20 mouse cellular contexts compared by ENCODE assay signal in the genomic region with DNA sequence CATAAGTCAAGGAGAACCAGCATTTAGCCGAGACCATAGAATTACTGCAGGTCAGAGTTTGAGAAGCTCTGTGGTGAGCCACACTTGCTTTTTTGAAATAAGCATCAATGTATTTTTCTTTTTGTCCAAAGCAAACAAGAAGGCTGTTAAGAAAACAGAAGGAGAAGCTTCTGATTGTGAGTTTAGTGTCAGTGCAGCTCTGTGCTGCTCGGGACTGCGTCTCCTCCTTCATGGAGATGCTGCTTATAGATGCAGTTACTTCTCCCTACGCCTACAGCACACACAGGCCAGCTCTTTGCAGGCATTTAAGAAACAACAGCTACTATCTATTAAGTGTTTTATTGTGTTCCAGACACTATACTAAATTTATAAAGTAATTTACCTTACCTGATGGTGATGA.
DNase-seq lines count a peak whose midpoint lies in the region; ATAC-seq and TF ChIP-seq lines count a peak whose summit lies in the region.
"Had no signal": no experiment of that assay in that cellular context is flagged by ENCODE, and none has a peak within 500 bp of the region (broad histone marks: within the 10 kb centered on the region; RNA-seq: fewer than 3 reads in every experiment).

No protein-coding gene starts in this region.

- H3K4me2 ChIP-seq in neural tube, embryonic 13.5 days = no peak overlapping the region
- H3K4me2 ChIP-seq in neural tube, embryonic 15.5 days = no peak overlapping the region
- H3K4me2 ChIP-seq: embryonic facial prominence, embryonic 12.5 days; forebrain, embryonic 13.5 days; forebrain, embryonic 15.5 days had no signal

- no peak overlapping the region for H3K9ac ChIP-seq in neural tube, embryonic 13.5 days
- no peak overlapping the region for H3K9ac ChIP-seq in neural tube, embryonic 15.5 days (replicated peaks)
- H3K9ac ChIP-seq: embryonic facial prominence, embryonic 12.5 days; forebrain, embryonic 13.5 days; forebrain, embryonic 15.5 days had no signal

- DNase-seq in frontal cortex, postnatal 25 days (ENCODE audit: low spot score in 2 of 2) = no peak
- DNase-seq in layer of hippocampus, adult 2 months (ENCODE audit: low spot score in 2 of 2) = no peak
- no peak for DNase-seq in layer of hippocampus, adult 9-10 months (ENCODE audit: low spot score)
- DNase-seq: adrenal gland, adult 8-10 months; adrenal gland, postnatal 14 days; adrenal gland, postnatal 36 days; B cell, adult 2 months; cerebellum, postnatal 10 days had no signal

- ATAC-seq in frontal cortex, adult (ENCODE audit: low TSS enrichment) = 0 out of 2 replicates have a peak, but pooled peaks have one; percentile 55
- no peak for ATAC-seq in neural tube, embryonic 13.5 days (ENCODE audit: low read depth)
- ATAC-seq in neural tube, embryonic 15.5 days (ENCODE audit: low FRiP score) = no peak
- ATAC-seq: activated CD4-positive, CD25-positive, alpha-beta regulatory T cell, adult 4 months; CD4-positive, CD25-positive, alpha-beta regulatory T cell, adult 4 months; forebrain, embryonic 13.5 days; forebrain, embryonic 15.5 days; Patski had no signal

- no peak for TF ChIP-seq CTCF in layer of hippocampus, adult 2 months (conservative IDR thresholded peaks at IDR 0.05)

- H3K4me1 ChIP-seq in neural tube, embryonic 13.5 days (replicated peaks) = peaks cover 57% of the 10 kb centered on the region
- H3K4me1 ChIP-seq in neural tube, embryonic 15.5 days = peaks cover 32% of the 10 kb centered on the region

- no peaks in the 10 kb centered on the region for H3K27me3 ChIP-seq in neural tube, embryonic 13.5 days
- no peaks in the 10 kb centered on the region for H3K27me3 ChIP-seq in neural tube, embryonic 15.5 days (replicated peaks)
- H3K27me3 ChIP-seq: CH12.LX; embryonic facial prominence, embryonic 12.5 days; forebrain, embryonic 13.5 days; forebrain, embryonic 15.5 days; Patski had no signal

- H3K36me3 ChIP-seq in neural tube, embryonic 13.5 days = no peaks in the 10 kb centered on the region
- no peaks in the 10 kb centered on the region for H3K36me3 ChIP-seq in neural tube, embryonic 15.5 days
- H3K36me3 ChIP-seq: embryonic facial prominence, embryonic 12.5 days; forebrain, embryonic 15.5 days had no signal

- no peak overlapping the region for H3K4me3 ChIP-seq in layer of hippocampus, adult 2 months
- H3K4me3 ChIP-seq in neural tube, embryonic 13.5 days = no peak overlapping the region
- no peak overlapping the region for H3K4me3 ChIP-seq in neural tube, embryonic 15.5 days (replicated peaks)
- H3K4me3 ChIP-seq: embryonic facial prominence, embryonic 10.5 days; embryonic facial prominence, embryonic 12.5 days; forebrain, embryonic 13.5 days; forebrain, embryonic 15.5 days had no signal

- H3K27ac ChIP-seq in layer of hippocampus, adult 2 months = peak overlapping the region; percentile 75
- 0 out of 2 replicates have a peak overlapping the region, but pooled peaks have one; percentile 13 for H3K27ac ChIP-seq in neural tube, embryonic 13.5 days (replicated peaks)
- H3K27ac ChIP-seq in neural tube, embryonic 15.5 days (replicated peaks) = no peak overlapping the region
- H3K27ac ChIP-seq: embryonic facial prominence, embryonic 10.5 days; embryonic facial prominence, embryonic 12.5 days; forebrain, embryonic 13.5 days; forebrain, embryonic 15.5 days had no signal

- WGBS in neural tube, embryonic 13.5 days = 76% methylated on average over 4 of the region's 4 CpGs
- WGBS in neural tube, embryonic 15.5 days = 80% methylated on average over 4 of the region's 4 CpGs

- no peaks in the 10 kb centered on the region for H3K9me3 ChIP-seq in neural tube, embryonic 13.5 days
- no peaks in the 10 kb centered on the region for H3K9me3 ChIP-seq in neural tube, embryonic 15.5 days (replicated peaks)
- H3K9me3 ChIP-seq: embryonic facial prominence, embryonic 10.5 days; embryonic facial prominence, embryonic 12.5 days; forebrain, embryonic 13.5 days; forebrain, embryonic 15.5 days; G1E had no signal
